Comparison of ENCODE assay signal across 18 mouse cellular contexts in the genomic region with DNA sequence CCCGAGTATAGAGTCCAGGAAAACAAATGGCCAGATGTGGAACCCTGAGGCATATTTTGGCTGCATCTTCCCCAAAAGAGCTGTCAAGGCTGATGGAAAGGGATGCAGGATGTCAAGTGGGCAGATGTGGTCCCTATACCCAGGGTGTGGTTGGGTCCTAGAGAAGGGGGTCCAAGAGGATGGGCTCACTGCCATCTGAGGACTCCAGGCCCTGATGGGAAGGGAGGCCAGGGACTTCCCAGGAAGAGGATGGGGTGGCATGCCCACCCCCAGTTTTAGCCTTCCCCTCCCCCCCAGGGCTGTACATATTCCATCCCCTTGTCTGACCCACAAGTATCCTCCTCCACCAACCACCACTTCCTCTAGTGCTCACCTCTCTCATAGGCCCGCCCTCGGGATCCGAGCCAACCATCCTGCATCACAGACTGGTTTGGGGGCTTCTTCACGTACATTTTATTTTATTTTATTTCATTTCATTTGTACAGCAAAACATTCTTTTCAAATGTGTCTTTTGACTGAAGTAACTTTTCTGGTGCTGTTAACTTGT. TPM values are rescaled to one million over a fixed set of nuclear protein-coding genes. Genes with fewer than 3 reads are reported as not detected.
DNase-seq lines count a peak whose midpoint lies in the region; ATAC-seq and TF ChIP-seq lines count a peak whose summit lies in the region.
"Had no signal": no experiment of that assay in that cellular context is flagged by ENCODE, and none has a peak within 500 bp of the region (broad histone marks: within the 10 kb centered on the region; RNA-seq: fewer than 3 reads in every experiment).

No protein-coding gene starts in this region.

- no peak for DNase-seq in limb, embryonic 10.5 days (ENCODE audit: low spot score)
- DNase-seq: adrenal gland, adult 2 months; adrenal gland, postnatal 14 days; gastrocnemius, postnatal 25 days; heart, adult 2 months; heart, postnatal 14 days had no signal

- H3K4me2 ChIP-seq in forebrain, embryonic 16.5 days (ENCODE audit: low read length), result no peak overlapping the region
- no peak overlapping the region for H3K4me2 ChIP-seq in forebrain, embryonic 13.5 days
- H3K4me2 ChIP-seq in limb, embryonic 13.5 days (replicated peaks), result no peak overlapping the region
- H3K4me2 ChIP-seq in limb, embryonic 15.5 days, result no peak overlapping the region
- H3K4me2 ChIP-seq in myocyte (ENCODE audit: low read depth), result no peak overlapping the region
- H3K4me2 ChIP-seq: heart, embryonic 13.5 days; hindbrain, embryonic 12.5 days; hindbrain, embryonic 15.5 days had no signal

- ATAC-seq in forebrain, embryonic 16.5 days, result 0 out of 2 replicates have a peak, but pooled peaks have one; percentile 14
- no peak for ATAC-seq in forebrain, embryonic 13.5 days
- no peak for ATAC-seq in limb, embryonic 13.5 days (ENCODE audit: low FRiP score, low read depth)
- ATAC-seq in limb, embryonic 15.5 days (ENCODE audit: insufficient number of reproducible peaks, low FRiP score, low TSS enrichment, low read depth), result 0 out of 2 replicates have a peak, but pooled peaks have one; percentile 18
- ATAC-seq: CD4-positive, CD25-positive, alpha-beta regulatory T cell, adult 4 months; forebrain, embryonic 14.5 days had no signal

- H3ac ChIP-seq in myocyte (ENCODE audit: control insufficient read depth, insufficient read length), result no peak overlapping the region

- H3K4me1 ChIP-seq in forebrain, embryonic 16.5 days (replicated peaks; ENCODE audit: control insufficient read depth, insufficient read depth, low read length), result no peaks in the 10 kb centered on the region
- no peaks in the 10 kb centered on the region for H3K4me1 ChIP-seq in forebrain, embryonic 13.5 days
- H3K4me1 ChIP-seq in limb, embryonic 13.5 days, result no peaks in the 10 kb centered on the region
- no peaks in the 10 kb centered on the region for H3K4me1 ChIP-seq in limb, embryonic 10.5 days
- H3K4me1 ChIP-seq in limb, embryonic 15.5 days, result peaks cover 3% of the 10 kb centered on the region; the same call in 1 of the 2 replicates
- H3K4me1 ChIP-seq: forebrain, embryonic 10.5 days; hindbrain, embryonic 12.5 days; hindbrain, embryonic 15.5 days had no signal

- no peak overlapping the region for H3K27ac ChIP-seq in forebrain, embryonic 16.5 days (ENCODE audit: low read length)
- H3K27ac ChIP-seq in forebrain, embryonic 13.5 days, result no peak overlapping the region
- no peak overlapping the region for H3K27ac ChIP-seq in limb, embryonic 13.5 days
- no peak overlapping the region for H3K27ac ChIP-seq in limb, embryonic 10.5 days
- H3K27ac ChIP-seq in limb, embryonic 15.5 days, result no peak overlapping the region
- H3K27ac ChIP-seq: forebrain, embryonic 10.5 days; heart, adult 2 months; heart, embryonic 13.5 days; hindbrain, embryonic 12.5 days; hindbrain, embryonic 15.5 days had no signal

- no peaks in the 10 kb centered on the region for H3K27me3 ChIP-seq in forebrain, embryonic 16.5 days (replicated peaks; ENCODE audit: control insufficient read depth, insufficient read depth, low read length)
- no peaks in the 10 kb centered on the region for H3K27me3 ChIP-seq in forebrain, embryonic 13.5 days
- no peaks in the 10 kb centered on the region for H3K27me3 ChIP-seq in limb, embryonic 13.5 days
- no peaks in the 10 kb centered on the region for H3K27me3 ChIP-seq in limb, embryonic 10.5 days (ENCODE audit: low read depth, poor library complexity, severe bottlenecking)
- H3K27me3 ChIP-seq in limb, embryonic 15.5 days, result no peaks in the 10 kb centered on the region
- no peaks in the 10 kb centered on the region for H3K27me3 ChIP-seq in myocyte (ENCODE audit: control insufficient read depth, insufficient read depth, insufficient read length)
- H3K27me3 ChIP-seq: heart, embryonic 13.5 days; hindbrain, embryonic 12.5 days; hindbrain, embryonic 15.5 days had no signal

- peaks cover 30% of the 10 kb centered on the region for H3K36me3 ChIP-seq in forebrain, embryonic 16.5 days (ENCODE audit: control insufficient read depth, insufficient read depth)
- H3K36me3 ChIP-seq in forebrain, embryonic 13.5 days (ENCODE audit: poor library complexity, severe bottlenecking), result peaks cover 50% of the 10 kb centered on the region
- peaks cover 61% of the 10 kb centered on the region for H3K36me3 ChIP-seq in limb, embryonic 13.5 days
- peaks cover 65% of the 10 kb centered on the region for H3K36me3 ChIP-seq in limb, embryonic 10.5 days
- H3K36me3 ChIP-seq in limb, embryonic 15.5 days, result peaks cover 54% of the 10 kb centered on the region
- peaks cover 13% of the 10 kb centered on the region for H3K36me3 ChIP-seq in myocyte (ENCODE audit: control insufficient read depth, insufficient read depth)

- WGBS in forebrain, embryonic 16.5 days, result 80% methylated on average over 5 of the region's 5 CpGs
- WGBS in forebrain, embryonic 13.5 days, result 93% methylated on average over 5 of the region's 5 CpGs
- 86% methylated on average over 5 of the region's 5 CpGs for whole genome bisulfite sequencing in limb, embryonic 13.5 days
- WGBS in limb, embryonic 10.5 days, result 89% methylated on average over 5 of the region's 5 CpGs
- WGBS in limb, embryonic 15.5 days, result 85% methylated on average over 5 of the region's 5 CpGs

- no peak overlapping the region for H3K9ac ChIP-seq in forebrain, embryonic 16.5 days (replicated peaks; ENCODE audit: low read depth, low read length)
- H3K9ac ChIP-seq in forebrain, embryonic 13.5 days, result no peak overlapping the region
- H3K9ac ChIP-seq in limb, embryonic 13.5 days, result 0 out of 2 replicates have a peak overlapping the region, but pooled peaks have one; percentile 8
- no peak overlapping the region for H3K9ac ChIP-seq in limb, embryonic 15.5 days
- H3K9ac ChIP-seq: heart, embryonic 13.5 days; hindbrain, embryonic 12.5 days; hindbrain, embryonic 15.5 days had no signal

- no peak overlapping the region for H3K4me3 ChIP-seq in forebrain, embryonic 16.5 days (replicated peaks; ENCODE audit: low read length)
- H3K4me3 ChIP-seq in forebrain, embryonic 13.5 days, result no peak overlapping the region
- no peak overlapping the region for H3K4me3 ChIP-seq in limb, embryonic 13.5 days
- H3K4me3 ChIP-seq in limb, embryonic 10.5 days, result no peak overlapping the region
- H3K4me3 ChIP-seq in limb, embryonic 15.5 days, result no peak overlapping the region
- no peak overlapping the region for H3K4me3 ChIP-seq in myocyte
- H3K4me3 ChIP-seq: forebrain, embryonic 10.5 days; heart, adult 2 months; heart, embryonic 10.5 days; heart, embryonic 13.5 days; hindbrain, embryonic 12.5 days; hindbrain, embryonic 15.5 days had no signal

- no peak for TF ChIP-seq POLR2A in myocyte (IDR thresholded peaks at IDR 0.05; ENCODE audit: insufficient read length, low read depth)

- H3K79me2 ChIP-seq in myocyte (ENCODE audit: control insufficient read depth, insufficient read depth), result no peaks in the 10 kb centered on the region

- no peaks in the 10 kb centered on the region for H3K9me3 ChIP-seq in forebrain, embryonic 16.5 days (ENCODE audit: control insufficient read depth, low read length)
- no peaks in the 10 kb centered on the region for H3K9me3 ChIP-seq in forebrain, embryonic 13.5 days (replicated peaks)
- H3K9me3 ChIP-seq in limb, embryonic 13.5 days, result no peaks in the 10 kb centered on the region
- no peaks in the 10 kb centered on the region for H3K9me3 ChIP-seq in limb, embryonic 10.5 days (replicated peaks)
- no peaks in the 10 kb centered on the region for H3K9me3 ChIP-seq in limb, embryonic 15.5 days
- H3K9me3 ChIP-seq: forebrain, embryonic 10.5 days; heart, embryonic 10.5 days; heart, embryonic 13.5 days; hindbrain, embryonic 12.5 days; hindbrain, embryonic 15.5 days had no signal

TF ChIP-seq in myocyte, 11 proteins besides CTCF, POLR2A, EP300 and RAD21:
- TF ChIP-seq TCF3 (IDR thresholded peaks at IDR 0.05; ENCODE audit: insufficient read length, low read depth) (no peak), POLR2AphosphoS2 (IDR thresholded peaks at IDR 0.05; ENCODE audit: insufficient read length, low read depth) (peak; percentile 90)

RNA-seq across cellular contexts. Expression of gene Mtss1l, which starts 19.4 kb away (rescaled TPM):
- polyA plus RNA-seq in forebrain, embryonic 16.5 days (2015; fragmentation: Nextera tagmentation; extraction: Ambion mirVana), result 24.6 and 24.8 TPM in 2 replicates
- polyA plus RNA-seq in forebrain, embryonic 13.5 days (2015; fragmentation: Nextera tagmentation; extraction: Ambion mirVana), result 11.1 and 11.5 TPM in 2 replicates
- 10.4 and 11.7 TPM in 2 replicates for polyA plus RNA-seq in limb, embryonic 13.5 days (2015; fragmentation: Nextera tagmentation; extraction: Ambion mirVana)
- polyA plus RNA-seq in limb, embryonic 10.5 days (2016; fragmentation: Nextera tagmentation; extraction: Ambion mirVana), result 7.8 and 8.8 TPM in 2 replicates
- 9.6 and 10.2 TPM in 2 replicates for polyA plus RNA-seq in limb, embryonic 15.5 days (2015; fragmentation: Nextera tagmentation; extraction: Ambion mirVana)
- polyA plus RNA-seq in myocyte (2012; fragmentation: generic; extraction: Trizol), result 108 TPM
- polyA plus RNA-seq: CD4-positive, CD25-positive, alpha-beta regulatory T cell, adult 4 months had no signal

Comparison
In these comparisons a context has a peak if more than half of its experiments do, and no peak if none do; other contexts are left out.
1. ATAC-seq: peak in forebrain, embryonic 16.5 days (single experiment) and limb, embryonic 15.5 days (single experiment); none in forebrain, embryonic 13.5 days (single experiment) and limb, embryonic 13.5 days (single experiment).